Mouse (Mus musculus): ENCODE measurements around the gene Gbf1.

The Gbf1 gene

DNA sequence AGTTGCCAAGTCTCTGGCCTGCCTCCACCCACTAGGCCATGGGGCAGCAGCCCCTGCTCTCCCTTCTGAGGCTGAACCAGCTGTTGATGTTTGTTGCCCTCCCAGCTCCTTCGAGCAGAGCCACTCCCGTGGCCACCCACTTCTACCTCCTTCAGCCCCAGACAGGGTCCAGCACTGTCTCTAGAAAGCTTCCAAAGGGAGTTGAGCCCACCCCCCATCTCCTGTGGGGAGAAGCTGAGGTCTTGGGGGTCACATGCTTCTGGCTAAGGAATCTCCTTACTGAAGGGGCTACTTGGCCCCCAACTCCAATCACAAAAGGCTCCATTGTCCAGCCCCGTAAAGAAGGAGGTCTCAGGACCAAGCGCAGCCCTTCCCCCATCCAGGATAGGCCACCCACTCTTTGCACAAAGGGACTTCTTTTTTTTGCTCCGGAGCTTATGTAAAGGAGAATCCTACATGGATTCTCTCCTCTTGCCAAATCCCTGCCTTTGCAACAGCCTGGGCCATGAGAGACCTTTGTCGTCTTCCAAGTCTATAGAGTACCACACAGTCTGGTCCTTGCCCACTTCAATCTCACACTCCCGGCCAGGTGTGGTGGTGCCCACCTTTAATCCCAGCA lies 180.5 kb downstream of the Gbf1 start:
- no peak for DNase-seq

- no peak for DNase-seq
Measured at GRCm38 (mm10) chr19:46333906-46334305, 181.6 kb downstream of the Gbf1 start.
